Mouse (Mus musculus) testis, adult 2 months (tissue): ENCODE measurements around the gene 1700017B05Rik.

Experiments used
- CTCF ChIP-seq: fragments of 200-500 bp; IDR thresholded peaks from 2 replicates; pipeline ENCODE4 v1.5.1; 2012; ENCODE audit warnings: low read depth, mild to moderate bottlenecking, inconsistent platforms, low read length, moderate library complexity; ENCODE audit not compliant: control insufficient read depth, insufficient read depth, insufficient replicate concordance
- POLR2A ChIP-seq: fragments of 200-500 bp; IDR thresholded peaks from 2 replicates; pipeline ENCODE4 v1.6.1; 2012; ENCODE audit warnings: low read depth, mild to moderate bottlenecking, inconsistent platforms, low read length, moderate library complexity; ENCODE audit not compliant: control insufficient read depth

GRCm38 (mm10) chr9:57238220-57238619, 24.2 kb downstream of the 1700017B05Rik start:
- TF ChIP-seq POLR2A (no peak), CTCF (no peak)
